Mouse (Mus musculus): ENCODE data around the gene Cartpt.
A peak's percentile ranks its signal among the peaks of the same experiment; 100 is the strongest.
"Not testable (repeated sequence)": the region's sequence is repeated elsewhere in the genome, so short reads cannot be mapped to it uniquely, and the experiment has no call there.

Gene Cartpt

GRCm38 (mm10) chr13:99857336-99857735, 43.6 kb downstream of the Cartpt start:
- no peak for DNase-seq (ENCODE audit: low read depth, low spot score)

- DNase-seq (ENCODE audit: low read depth, low spot score): no peak
These were observed 45.7 kb downstream of the Cartpt start for GRCm38 (mm10) chr13:99855229-99855628.

GRCm38 (mm10) chr13:99853131-99853530, 47.8 kb downstream of the Cartpt start:
- no peak for DNase-seq (ENCODE audit: low read depth, low spot score)

GRCm38 (mm10) chr13:99852416-99852815, 48.5 kb downstream of the Cartpt start:
- not testable (repeated sequence) for DNase-seq (ENCODE audit: low read depth, low spot score)

- no peak for DNase-seq (ENCODE audit: low read depth, low spot score)
These were observed 49.9 kb downstream of the Cartpt start for GRCm38 (mm10) chr13:99851026-99851425.

- DNase-seq (ENCODE audit: low read depth, low spot score): peak; percentile 58
These were observed 51.3 kb downstream of the Cartpt start for GRCm38 (mm10) chr13:99849597-99849996.

Data from R1 (cell line).